Mouse (Mus musculus) erythroblast, embryonic 14.5 days (primary cell): ENCODE measurements around the gene Btbd9.

Source experiments
- GATA1 ChIP-seq: IDR thresholded peaks from 2 replicates; pipeline ENCODE4 v1.6.1; 2012; ENCODE audit warnings: low read length, inconsistent platforms, mixed read lengths
- TAL1 ChIP-seq: IDR thresholded peaks from 3 replicates; pipeline ENCODE4 v1.6.1; 2012; ENCODE audit warnings: low read length, inconsistent platforms, mixed read lengths

DNA sequence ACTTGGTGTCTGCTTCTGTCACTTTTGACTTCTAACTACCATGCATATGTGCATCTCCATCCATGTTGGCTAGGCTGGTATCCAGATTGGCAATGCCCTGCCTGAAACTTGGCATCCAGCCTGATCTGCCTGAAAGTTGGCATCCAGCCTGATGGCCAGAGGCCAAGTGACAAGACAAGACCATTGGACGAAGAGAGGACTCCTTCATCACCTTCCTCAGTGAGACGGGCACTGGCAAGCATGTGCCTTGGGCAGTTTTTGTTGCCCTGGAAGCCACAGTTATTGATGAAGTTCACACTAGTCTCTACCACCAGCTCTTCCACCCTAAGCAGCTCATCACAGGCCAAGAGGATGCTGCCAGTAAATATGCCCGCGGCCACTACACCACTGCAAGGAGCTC lies 398.9 kb downstream of the Btbd9 start:
- TF ChIP-seq TAL1 (no peak), GATA1 (no peak)
